Mouse (Mus musculus) liver, adult 2 months (tissue): ENCODE measurements at regions not wholly inside any gene's neighbourhood (a gene's known extent, or its start where the extent isn't known, plus 50 kb on each side); places are given as distances from the start of the nearest gene placed in this dataset.

ENCODE experiments used
- DNase-seq: peaks from one replicate; pipeline ENCODE4 v3.0.0-alpha.2; 2011; ENCODE audit warnings: low read depth, low spot score; ENCODE audit errors: extremely low read depth
- H3K27ac ChIP-seq: fragments of 200-500 bp; replicated peaks from 2 replicates; pipeline ENCODE4 v1.5.1; 2012; ENCODE audit warnings: low read depth, mild to moderate bottlenecking, control low read depth, inconsistent platforms, low read length; ENCODE audit not compliant: insufficient read depth
- H3K27me3 ChIP-seq: fragments of 200-500 bp; 2 replicates; pipeline ENCODE4 v1.6.1; 2012; ENCODE audit warnings: mild to moderate bottlenecking, moderate library complexity, low read length, inconsistent platforms; ENCODE audit not compliant: control insufficient read depth, insufficient read depth
- H3K36me3 ChIP-seq: fragments of 200-500 bp; 2 replicates; pipeline ENCODE4 v1.6.1; 2012; ENCODE audit warnings: low read length, inconsistent platforms; ENCODE audit not compliant: control insufficient read depth, insufficient read depth
- H3K4me1 ChIP-seq: fragments of 200-500 bp; 2 replicates; pipeline ENCODE4 v1.6.1; 2011; ENCODE audit warnings: low read length; ENCODE audit not compliant: control insufficient read depth, insufficient read depth
- H3K4me3 ChIP-seq: fragments of 200-500 bp; 2 replicates; pipeline ENCODE4 v1.5.1; 2011; ENCODE audit warnings: low read depth, mild to moderate bottlenecking, control low read depth, low read length, moderate library complexity; ENCODE audit not compliant: insufficient read depth
- H3K79me2 ChIP-seq: fragments of 200-500 bp; 2 replicates; pipeline ENCODE4 v1.6.1; 2012; ENCODE audit warnings: inconsistent platforms, mild to moderate bottlenecking, low read length, moderate library complexity; ENCODE audit not compliant: control insufficient read depth, insufficient read depth
- H3K9ac ChIP-seq: fragments of 200-500 bp; 2 replicates; pipeline ENCODE4 v1.6.1; 2012; ENCODE audit warnings: low read depth, mild to moderate bottlenecking, control low read depth, inconsistent platforms, low read length
- CTCF ChIP-seq: fragments of 200-500 bp; IDR thresholded peaks from 2 replicates; pipeline ENCODE4 v1.5.1; 2011; ENCODE audit warnings: low read depth, low read length, control low read depth
- POLR2A ChIP-seq: fragments of 200-500 bp; IDR thresholded peaks from 2 replicates; pipeline ENCODE4 v1.6.1; 2011; ENCODE audit warnings: low read length, control low read depth; ENCODE audit not compliant: insufficient read depth; ENCODE audit errors: extremely low read depth
- WGBS: fragments of 180-500 bp; shearing (Covaris S2); methylation state at CpG from one replicate; pipeline ENCODE4 v1.1.7; 2018; 5-methylcytosine and 5-hydroxymethylcytosine counted together

GRCm38 (mm10) chr13:78602861-78603211, 403.3 kb upstream of the Nr2f1 start:
- no peak overlapping the region for H3K4me3 ChIP-seq
- no peak for DNase-seq
- no peaks in the 10 kb centered on the region for H3K36me3 ChIP-seq
- H3K9ac ChIP-seq = no peak overlapping the region
- H3K27me3 ChIP-seq = no peaks in the 10 kb centered on the region
- WGBS = 83% methylated on average over 1 of the region's 1 CpGs
- no peak overlapping the region for H3K27ac ChIP-seq
- no peak for TF ChIP-seq POLR2A
- TF ChIP-seq CTCF = no peak
- no peaks in the 10 kb centered on the region for H3K79me2 ChIP-seq
- no peaks in the 10 kb centered on the region for H3K4me1 ChIP-seq

- TF ChIP-seq CTCF (no peak), POLR2A (no peak)
- 88% methylated on average over 6 of the region's 6 CpGs for WGBS
These were observed 402.8 kb upstream of the Nr2f1 start for GRCm38 (mm10) chr13:78602211-78602860.

DNA sequence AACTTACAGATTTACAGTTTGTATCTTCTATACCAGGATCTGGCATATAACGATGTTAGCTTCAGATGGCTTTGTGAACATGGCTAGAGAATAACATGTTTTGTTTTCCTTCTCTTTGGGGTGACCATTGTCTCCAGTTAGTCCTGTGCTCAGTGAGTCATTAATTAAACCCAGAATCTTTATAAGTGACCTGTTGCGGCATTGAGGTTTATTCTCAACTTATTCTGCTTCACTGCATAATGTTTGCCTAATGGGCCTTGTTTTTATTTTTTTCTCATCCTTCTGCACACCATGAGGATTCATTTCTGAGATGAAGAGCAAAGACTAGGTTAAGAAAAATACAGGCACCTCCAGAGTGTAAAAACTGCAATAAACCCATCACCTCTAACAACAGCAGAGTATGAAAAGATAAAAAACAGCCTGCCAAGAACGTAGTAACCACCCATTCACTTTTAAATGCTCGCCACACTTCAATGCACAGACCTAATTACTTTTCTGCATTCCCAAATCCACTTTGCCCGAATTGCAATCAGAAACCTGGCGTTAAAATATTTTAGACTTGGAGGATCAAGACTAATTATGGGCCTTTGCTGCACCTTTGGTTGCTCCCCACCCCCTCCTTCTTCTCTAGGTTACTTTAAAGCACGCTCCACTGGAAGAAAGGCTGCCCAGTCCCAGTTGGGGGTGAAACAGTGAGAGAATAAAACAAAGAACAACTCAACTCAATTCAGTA, 381.5 kb upstream of the Nr2f1 start:
- H3K27me3 ChIP-seq = no peaks in the 10 kb centered on the region
- H3K27ac ChIP-seq = no peak overlapping the region
- no peak for DNase-seq
- no peak for TF ChIP-seq POLR2A
- no peak for TF ChIP-seq CTCF
- H3K4me1 ChIP-seq = no peaks in the 10 kb centered on the region
- no peak overlapping the region for H3K9ac ChIP-seq
- H3K79me2 ChIP-seq = no peaks in the 10 kb centered on the region
- 65% methylated on average over 7 of the region's 7 CpGs for WGBS
- H3K4me3 ChIP-seq = no peak overlapping the region
- H3K36me3 ChIP-seq = no peaks in the 10 kb centered on the region

More at GRCm38 (mm10) chr13:78602211-78602860, 402.8 kb upstream of the Nr2f1 start:
- Histone ChIP-seq H3K27ac (no peak overlapping the region), H3K79me2 (no peaks in the 10 kb centered on the region), H3K4me1 (no peaks in the 10 kb centered on the region), H3K9ac (no peak overlapping the region), H3K27me3 (no peaks in the 10 kb centered on the region), H3K36me3 (no peaks in the 10 kb centered on the region), H3K4me3 (no peak overlapping the region)
- DNase-seq = no peak

GRCm38 (mm10) chr13:78577497-78577896, 377.9 kb upstream of the Nr2f1 start:
- TF ChIP-seq POLR2A (no peak), CTCF (no peak)
- no peak overlapping the region for H3K27ac ChIP-seq
- no peak for DNase-seq

GRCm38 (mm10) chr13:78576300-78577296, 377.0 kb upstream of the Nr2f1 start:
- H3K27me3 ChIP-seq = no peaks in the 10 kb centered on the region
- TF ChIP-seq POLR2A (no peak), CTCF (no peak)
- H3K79me2 ChIP-seq = no peaks in the 10 kb centered on the region
- no peak overlapping the region for H3K9ac ChIP-seq
- H3K27ac ChIP-seq = no peak overlapping the region
- no peaks in the 10 kb centered on the region for H3K36me3 ChIP-seq
- WGBS = 58% methylated on average over 9 of the region's 9 CpGs
- no peaks in the 10 kb centered on the region for H3K4me1 ChIP-seq
- no peak overlapping the region for H3K4me3 ChIP-seq
- no peak for DNase-seq

More at GRCm38 (mm10) chr13:78577497-78577896, 377.9 kb upstream of the Nr2f1 start:
- 86% methylated on average over 1 of the region's 1 CpGs for WGBS
- Histone ChIP-seq H3K4me3 (no peak overlapping the region), H3K9ac (no peak overlapping the region), H3K4me1 (no peaks in the 10 kb centered on the region), H3K79me2 (no peaks in the 10 kb centered on the region), H3K27me3 (no peaks in the 10 kb centered on the region), H3K36me3 (no peaks in the 10 kb centered on the region)
